Mouse (Mus musculus) lung, adult 2 months (tissue): ENCODE measurements around the gene Cask.

Source experiments
- CTCF ChIP-seq: fragments of 200-500 bp; IDR thresholded peaks from 2 replicates; pipeline ENCODE4 v1.5.1; 2011; ENCODE audit warnings: mild to moderate bottlenecking, low read length, control low read depth; ENCODE audit not compliant: insufficient read depth
- POLR2A ChIP-seq: fragments of 200-500 bp; IDR thresholded peaks from 2 replicates; pipeline ENCODE4 v1.6.1; 2011; ENCODE audit warnings: low read depth, mild to moderate bottlenecking, control low read depth, low read length, borderline replicate concordance; ENCODE audit errors: extremely low read depth

DNA sequence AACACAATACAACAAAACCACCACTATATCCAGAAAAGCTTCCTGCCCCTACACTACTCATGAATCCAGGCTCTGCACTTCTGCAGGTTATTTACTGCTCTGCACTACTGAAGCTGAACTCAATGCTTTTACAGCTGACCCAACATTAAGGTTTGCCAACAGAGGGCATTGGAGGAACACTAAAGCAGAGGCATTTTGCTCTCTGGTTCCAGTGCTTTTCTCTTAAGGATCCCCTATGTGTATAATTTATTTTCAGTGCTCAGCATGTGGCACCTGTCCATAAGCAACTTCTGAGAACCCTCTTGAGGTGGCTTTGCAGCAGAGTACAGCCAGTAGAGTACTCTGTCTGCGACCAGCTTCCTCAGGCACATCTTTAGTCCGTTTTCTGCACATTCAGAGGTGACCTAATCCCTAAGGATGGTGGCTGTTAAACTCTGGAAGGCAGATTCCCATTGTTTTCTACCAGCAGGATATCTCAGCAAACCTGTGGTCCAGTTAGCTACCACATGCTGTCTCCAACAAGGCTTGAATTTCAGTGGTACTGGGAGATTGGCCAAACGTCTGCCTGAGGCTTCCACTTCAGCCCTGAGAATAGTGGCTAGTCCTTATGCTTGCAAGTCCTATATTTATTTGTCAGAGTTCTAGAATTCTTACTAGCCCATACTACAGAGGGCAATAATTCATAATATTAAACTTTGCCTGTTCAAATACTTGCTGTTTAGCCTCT lies 93.7 kb downstream of the Cask start:
- TF ChIP-seq CTCF, result no peak
- TF ChIP-seq POLR2A, result no peak
